Mouse (Mus musculus): Measurements from ENCODE around the gene Ralgapa2. TPM values are rescaled to one million over a fixed set of nuclear protein-coding genes. Genes with fewer than 3 reads are reported as not detected.

Ralgapa2 gene
- polyA plus RNA-seq, 1 experiment from 2014 or later: 12.5 TPM

GRCm38 (mm10) chr2:146220591-146221075, 291.5 kb downstream of the Ralgapa2 start:
- Histone ChIP-seq H3K9me3 (replicated peaks) (no peaks in the 10 kb centered on the region), H3K4me1 (peaks cover 55% of the 10 kb centered on the region), H3K9ac (peak overlapping the region; percentile 65; the same call in 1 of the 2 replicates), H3K4me3 (peak overlapping the region; percentile 76), H3K27ac (peak overlapping the region; percentile 98), H3K27me3 (peaks cover 68% of the 10 kb centered on the region), H3K4me2 (replicated peaks) (peak overlapping the region; percentile 82), H3K36me3 (no peaks in the 10 kb centered on the region)
- ATAC-seq (ENCODE audit: low FRiP score): no peak
- under 1% methylated on average over 24 of the region's 24 CpGs for WGBS

- no peak for ATAC-seq (ENCODE audit: low FRiP score)
- Histone ChIP-seq H3K27ac (no peak overlapping the region), H3K9me3 (replicated peaks) (no peaks in the 10 kb centered on the region), H3K4me3 (no peak overlapping the region), H3K36me3 (no peaks in the 10 kb centered on the region), H3K9ac (no peak overlapping the region), H3K4me2 (replicated peaks) (no peak overlapping the region), H3K4me1 (peaks cover 56% of the 10 kb centered on the region), H3K27me3 (peaks cover 62% of the 10 kb centered on the region)
- 8% methylated on average over 11 of the region's 11 CpGs for WGBS
Observed at GRCm38 (mm10) chr2:146219791-146220190, 292.4 kb downstream of the Ralgapa2 start.

GRCm38 (mm10) chr2:146218881-146219535, 293.1 kb downstream of the Ralgapa2 start:
- peak overlapping the region; percentile 16; the same call in 1 of the 2 replicates for H3K4me3 ChIP-seq

GRCm38 (mm10) chr2:146218161-146218691, 293.9 kb downstream of the Ralgapa2 start:
- Histone ChIP-seq H3K4me2 (replicated peaks) (peak overlapping the region; percentile 49), H3K4me3 (peak overlapping the region; percentile 16), H3K27me3 (peaks cover 58% of the 10 kb centered on the region), H3K4me1 (peaks cover 52% of the 10 kb centered on the region), H3K9me3 (replicated peaks) (no peaks in the 10 kb centered on the region), H3K36me3 (no peaks in the 10 kb centered on the region), H3K9ac (peak overlapping the region; percentile 53), H3K27ac (peak overlapping the region; percentile 87)
- under 1% methylated on average over 40 of the region's 40 CpGs for WGBS
- ATAC-seq (ENCODE audit: low FRiP score): peak; percentile 30

More at GRCm38 (mm10) chr2:146218881-146219535, 293.1 kb downstream of the Ralgapa2 start:
- Histone ChIP-seq H3K36me3 (no peaks in the 10 kb centered on the region), H3K27ac (peak overlapping the region; percentile 87), H3K27me3 (peaks cover 63% of the 10 kb centered on the region), H3K9ac (no peak overlapping the region; the same call in none of the 2 replicates), H3K4me2 (replicated peaks) (peak overlapping the region; percentile 49), H3K4me1 (peaks cover 59% of the 10 kb centered on the region), H3K9me3 (replicated peaks) (no peaks in the 10 kb centered on the region)
- 2% methylated on average over 19 of the region's 19 CpGs for WGBS
- ATAC-seq (ENCODE audit: low FRiP score): no peak

- Histone ChIP-seq H3K27me3 (peaks cover 55% of the 10 kb centered on the region), H3K9ac (peak overlapping the region; percentile 53), H3K4me1 (peaks cover 46% of the 10 kb centered on the region), H3K27ac (peak overlapping the region; percentile 87), H3K36me3 (no peaks in the 10 kb centered on the region), H3K4me3 (peak overlapping the region; percentile 6), H3K9me3 (replicated peaks) (no peaks in the 10 kb centered on the region), H3K4me2 (replicated peaks) (peak overlapping the region; percentile 49)
- ATAC-seq (ENCODE audit: low FRiP score): peak; percentile 20; the same call in 1 of the 2 replicates
- under 1% methylated on average over 16 of the region's 16 CpGs for WGBS
Observed at GRCm38 (mm10) chr2:146217227-146217980, 294.7 kb downstream of the Ralgapa2 start.

GRCm38 (mm10) chr2:146216111-146217064, 295.8 kb downstream of the Ralgapa2 start:
- no peak overlapping the region for H3K4me3 ChIP-seq
- peaks cover 49% of the 10 kb centered on the region for H3K27me3 ChIP-seq
- H3K4me1 ChIP-seq: peaks cover 46% of the 10 kb centered on the region
- peak overlapping the region; percentile 87 for H3K27ac ChIP-seq
- H3K36me3 ChIP-seq: no peaks in the 10 kb centered on the region
- no peaks in the 10 kb centered on the region for H3K9me3 ChIP-seq (replicated peaks)
- no peak overlapping the region for H3K9ac ChIP-seq
- H3K4me2 ChIP-seq (replicated peaks): no peak overlapping the region
- ATAC-seq (ENCODE audit: low FRiP score): no peak
- WGBS: 12% methylated on average over 14 of the region's 14 CpGs

GRCm38 (mm10) chr2:146214715-146215114, 297.4 kb downstream of the Ralgapa2 start:
- Histone ChIP-seq H3K9me3 (replicated peaks) (no peaks in the 10 kb centered on the region), H3K4me1 (peaks cover 36% of the 10 kb centered on the region), H3K9ac (no peak overlapping the region), H3K27ac (no peak overlapping the region), H3K27me3 (peaks cover 41% of the 10 kb centered on the region), H3K4me2 (replicated peaks) (no peak overlapping the region), H3K4me3 (no peak overlapping the region), H3K36me3 (no peaks in the 10 kb centered on the region)
- no peak for ATAC-seq (ENCODE audit: low FRiP score)
- 2% methylated on average over 9 of the region's 9 CpGs for WGBS

GRCm38 (mm10) chr2:146210968-146211367, 301.2 kb downstream of the Ralgapa2 start:
- Histone ChIP-seq H3K9me3 (replicated peaks) (no peaks in the 10 kb centered on the region), H3K27ac (no peak overlapping the region), H3K36me3 (no peaks in the 10 kb centered on the region), H3K4me1 (peaks cover 7% of the 10 kb centered on the region), H3K9ac (no peak overlapping the region), H3K27me3 (peaks cover 13% of the 10 kb centered on the region), H3K4me2 (replicated peaks) (no peak overlapping the region), H3K4me3 (no peak overlapping the region)
- WGBS: 35% methylated on average over 4 of the region's 4 CpGs
- ATAC-seq (ENCODE audit: low FRiP score): no peak

GRCm38 (mm10) chr2:146197947-146198346, 314.2 kb downstream of the Ralgapa2 start:
- Histone ChIP-seq H3K9ac (no peak overlapping the region), H3K27ac (no peak overlapping the region), H3K4me1 (no peaks in the 10 kb centered on the region), H3K4me3 (no peak overlapping the region), H3K36me3 (no peaks in the 10 kb centered on the region), H3K27me3 (no peaks in the 10 kb centered on the region), H3K9me3 (replicated peaks) (no peaks in the 10 kb centered on the region), H3K4me2 (replicated peaks) (no peak overlapping the region)
- no peak for ATAC-seq (ENCODE audit: low FRiP score)
- WGBS: 79% methylated on average over 7 of the region's 7 CpGs

GRCm38 (mm10) chr2:146196126-146196525, 316.0 kb downstream of the Ralgapa2 start:
- Histone ChIP-seq H3K27ac (no peak overlapping the region), H3K9ac (no peak overlapping the region), H3K4me1 (no peaks in the 10 kb centered on the region), H3K4me3 (no peak overlapping the region), H3K9me3 (replicated peaks) (no peaks in the 10 kb centered on the region), H3K4me2 (replicated peaks) (no peak overlapping the region), H3K36me3 (no peaks in the 10 kb centered on the region), H3K27me3 (no peaks in the 10 kb centered on the region)
- WGBS: 94% methylated on average over 11 of the region's 11 CpGs
- no peak for ATAC-seq (ENCODE audit: low FRiP score)
